Mouse (Mus musculus) ES-Bruce4 (cell line): Measurements from ENCODE around the gene Map3k11. TPM values are rescaled to one million over a fixed set of nuclear protein-coding genes. Genes with fewer than 3 reads are reported as not detected.

Source experiments
- H3K27ac ChIP-seq: 2 replicates; pipeline ENCODE4 v1.5.1; 2012; ENCODE audit warnings: low read length, inconsistent platforms; ENCODE audit not compliant: insufficient read depth
- H3K27me3 ChIP-seq: 2 replicates; pipeline ENCODE4 v1.6.1; 2012; ENCODE audit warnings: mild to moderate bottlenecking, low read length, inconsistent platforms; ENCODE audit not compliant: control insufficient read depth, poor library complexity, insufficient read depth, severe bottlenecking
- H3K36me3 ChIP-seq: 2 replicates; pipeline ENCODE4 v1.6.1; 2012; ENCODE audit warnings: inconsistent platforms, mild to moderate bottlenecking, low read length, moderate library complexity; ENCODE audit not compliant: control insufficient read depth, poor library complexity, insufficient read depth, severe bottlenecking
- H3K4me1 ChIP-seq: one replicate; pipeline ENCODE4 v1.8.1; 2011; ENCODE audit warnings: low read length; ENCODE audit not compliant: control insufficient read depth, insufficient read depth
- H3K4me3 ChIP-seq: 2 replicates; pipeline ENCODE4 v1.5.1; 2011; ENCODE audit warnings: low read depth, mild to moderate bottlenecking, low read length
- H3K9ac ChIP-seq: 2 replicates; pipeline ENCODE4 v1.6.1; 2012; ENCODE audit warnings: low read depth, mild to moderate bottlenecking, inconsistent platforms; ENCODE audit not compliant: poor library complexity, severe bottlenecking
- H3K9me3 ChIP-seq: replicated peaks from 2 replicates; pipeline ENCODE4 v1.6.1; 2012; ENCODE audit warnings: mild to moderate bottlenecking, low read length, inconsistent platforms; ENCODE audit not compliant: control insufficient read depth, poor library complexity, insufficient read depth, severe bottlenecking
- CTCF ChIP-seq: IDR thresholded peaks from one replicate; pipeline ENCODE4 v1.8.1; 2011; ENCODE audit warnings: low read depth, low read length
- EP300 ChIP-seq: IDR thresholded peaks from 2 replicates; pipeline ENCODE4 v1.6.1; 2011; ENCODE audit warnings: low read depth, low read length; ENCODE audit not compliant: insufficient read depth
- POLR2A ChIP-seq: IDR thresholded peaks from one replicate; pipeline ENCODE4 v1.8.1; 2011; ENCODE audit warnings: low read length; ENCODE audit not compliant: insufficient read depth
- polyA plus RNA-seq: library from polyadenylated mRNA; stranded (reverse); fragments of >200 nt; gene quantifications from 2 replicates; pipeline ENCODE4 v1.2.4, GENCODE M21; 2011; ENCODE audit warnings: low read depth; ENCODE audit not compliant: missing spikeins, insufficient read depth, insufficient read length

Gene Map3k11
- polyA plus RNA-seq, 1 experiment = 27.8 TPM

GRCm38 (mm10) chr19:5653969-5654719 is 34.4 kb upstream of the Map3k11 start:
- Histone ChIP-seq H3K4me1 (peaks cover 2% of the 10 kb centered on the region), H3K27ac (no peak overlapping the region), H3K9ac (peak overlapping the region; percentile 49), H3K36me3 (no peaks in the 10 kb centered on the region), H3K4me3 (peak overlapping the region; percentile 73), H3K9me3 (no peaks in the 10 kb centered on the region), H3K27me3 (no peaks in the 10 kb centered on the region)
- TF ChIP-seq CTCF (no peak), POLR2A (peak; percentile 36)

- no peaks in the 10 kb centered on the region for H3K36me3 ChIP-seq
- no peaks in the 10 kb centered on the region for H3K27me3 ChIP-seq
- peak overlapping the region; percentile 73 for H3K4me3 ChIP-seq
- TF ChIP-seq POLR2A = no peak
- no peak for TF ChIP-seq CTCF
- no peak for TF ChIP-seq EP300
- no peaks in the 10 kb centered on the region for H3K9me3 ChIP-seq
- no peaks in the 10 kb centered on the region for H3K4me1 ChIP-seq
- no peak overlapping the region for H3K27ac ChIP-seq
- H3K9ac ChIP-seq = peak overlapping the region; percentile 49
Measured at GRCm38 (mm10) chr19:5654720-5655298, 33.7 kb upstream of the Map3k11 start.

- peak overlapping the region; percentile 11 for H3K4me3 ChIP-seq
- H3K4me1 ChIP-seq = peaks cover 2% of the 10 kb centered on the region
- no peaks in the 10 kb centered on the region for H3K9me3 ChIP-seq
- TF ChIP-seq CTCF (no peak), EP300 (no peak), POLR2A (no peak)
- H3K27ac ChIP-seq = no peak overlapping the region
- peak overlapping the region; percentile 46; the same call in 1 of the 2 replicates for H3K9ac ChIP-seq
- no peaks in the 10 kb centered on the region for H3K36me3 ChIP-seq
- no peaks in the 10 kb centered on the region for H3K27me3 ChIP-seq
Measured at GRCm38 (mm10) chr19:5660942-5661751, 27.4 kb upstream of the Map3k11 start.

GRCm38 (mm10) chr19:5662310-5662709 is 26.2 kb upstream of the Map3k11 start:
- no peaks in the 10 kb centered on the region for H3K27me3 ChIP-seq
- peaks cover 2% of the 10 kb centered on the region for H3K4me1 ChIP-seq
- no peak overlapping the region for H3K9ac ChIP-seq
- TF ChIP-seq EP300 (no peak), CTCF (no peak), POLR2A (no peak)
- no peak overlapping the region for H3K4me3 ChIP-seq
- H3K27ac ChIP-seq = no peak overlapping the region
- H3K36me3 ChIP-seq = no peaks in the 10 kb centered on the region
- no peaks in the 10 kb centered on the region for H3K9me3 ChIP-seq

- H3K9me3 ChIP-seq = no peaks in the 10 kb centered on the region
- H3K4me1 ChIP-seq = peaks cover 2% of the 10 kb centered on the region
- peak within 1 kb of the TSS; percentile 10 for H3K9ac ChIP-seq
- TF ChIP-seq CTCF (no peak), POLR2A (peak; percentile 58)
- no peaks in the 10 kb centered on the region for H3K27me3 ChIP-seq
- no peaks in the 10 kb centered on the region for H3K36me3 ChIP-seq
- H3K4me3 ChIP-seq = peak within 1 kb of the TSS; percentile 71
- H3K27ac ChIP-seq = no peak within 1 kb of the TSS
Measured at GRCm38 (mm10) chr19:5662981-5663913, 25.3 kb upstream of the Map3k11 start, which contains the start of gene Sipa1. Gene Sipa1 (minus strand): TSS chr19:5663707.
